Mouse (Mus musculus): ENCODE measurements around the gene Efna2.

DNA sequence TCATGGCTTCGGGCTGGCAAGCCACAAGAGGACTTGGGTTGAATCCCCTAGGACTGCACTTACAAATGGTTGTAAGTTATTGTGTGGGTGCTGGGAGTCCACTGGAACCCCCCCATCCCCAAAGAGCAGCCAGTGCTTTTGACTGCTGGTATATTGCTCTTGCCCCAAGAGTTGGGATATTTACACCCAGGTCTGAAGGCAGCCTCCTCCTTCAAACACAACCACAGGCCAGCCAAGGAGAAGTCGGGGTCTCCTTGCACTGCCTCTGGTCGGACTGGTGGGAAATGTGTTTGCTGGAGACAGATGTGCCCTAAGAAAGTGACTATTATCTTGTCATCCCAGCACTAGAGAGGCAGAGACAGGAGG, 17.1 kb upstream of the Efna2 start:
- TF ChIP-seq CTCF (IDR thresholded peaks at IDR 0.05; ENCODE audit: low read depth, low read length), result no peak
- no peak for TF ChIP-seq POLR2A (IDR thresholded peaks at IDR 0.05; ENCODE audit: borderline replicate concordance, low read depth, low read length)
